Mouse (Mus musculus): Measurements from ENCODE around the gene Clybl.

Gene Clybl

GRCm38 (mm10) chr14:122181078-122181814, at the start of gene Clybl:
Gene Clybl (plus strand): TSS chr14:122181704.
- peak; percentile 96 for DNase-seq (ENCODE audit: low spot score)

GRCm38 (mm10) chr14:122136368-122136928, 45.1 kb upstream of the Clybl start:
- DNase-seq (ENCODE audit: low spot score) = no peak

GRCm38 (mm10) chr14:122137234-122137633, 44.3 kb upstream of the Clybl start:
- no peak for DNase-seq (ENCODE audit: low spot score)

GRCm38 (mm10) chr14:122140126-122140525, 41.4 kb upstream of the Clybl start:
- DNase-seq (ENCODE audit: low spot score) = no peak

- DNase-seq (ENCODE audit: low spot score) = no peak
Observed at GRCm38 (mm10) chr14:122143585-122144269, 37.8 kb upstream of the Clybl start.

- no peak for DNase-seq (ENCODE audit: low spot score)
Observed at GRCm38 (mm10) chr14:122145374-122145773, 36.1 kb upstream of the Clybl start.

- DNase-seq (ENCODE audit: low spot score) = no peak
Observed at GRCm38 (mm10) chr14:122150616-122151015, 30.9 kb upstream of the Clybl start.

GRCm38 (mm10) chr14:122157738-122158137, 23.8 kb upstream of the Clybl start:
- no peak for DNase-seq (ENCODE audit: low spot score)

GRCm38 (mm10) chr14:122160916-122161315, 20.6 kb upstream of the Clybl start:
- DNase-seq (ENCODE audit: low spot score) = no peak

- DNase-seq (ENCODE audit: low spot score) = no peak
Observed at GRCm38 (mm10) chr14:122168912-122169311, 12.6 kb upstream of the Clybl start.

- no peak for DNase-seq (ENCODE audit: low spot score)
Observed at GRCm38 (mm10) chr14:122170202-122170781, 11.2 kb upstream of the Clybl start.

GRCm38 (mm10) chr14:122171031-122171430, 10.5 kb upstream of the Clybl start:
- DNase-seq (ENCODE audit: low spot score) = no peak

- DNase-seq (ENCODE audit: low spot score) = no peak
Observed at GRCm38 (mm10) chr14:122176263-122176798, 5.2 kb upstream of the Clybl start.

- no peak for DNase-seq (ENCODE audit: low spot score)
Observed at GRCm38 (mm10) chr14:122179262-122179661, 2.2 kb upstream of the Clybl start.

- no peak for DNase-seq (ENCODE audit: low spot score)
Observed at GRCm38 (mm10) chr14:122181815-122182157, 282 bp downstream of the Clybl start.

- DNase-seq (ENCODE audit: low spot score) = no peak
Observed at GRCm38 (mm10) chr14:122182220-122182619, 716 bp downstream of the Clybl start.

GRCm38 (mm10) chr14:122183974-122184373, 2.5 kb downstream of the Clybl start:
- no peak for DNase-seq (ENCODE audit: low spot score)

GRCm38 (mm10) chr14:122188250-122188649, 6.7 kb downstream of the Clybl start:
- no peak for DNase-seq (ENCODE audit: low spot score)

- no peak for DNase-seq (ENCODE audit: low spot score)
Observed at GRCm38 (mm10) chr14:122189901-122190300, 8.4 kb downstream of the Clybl start.

- DNase-seq (ENCODE audit: low spot score) = no peak
Observed at GRCm38 (mm10) chr14:122190527-122190926, 9.0 kb downstream of the Clybl start.

GRCm38 (mm10) chr14:122190941-122191510, 9.5 kb downstream of the Clybl start:
- DNase-seq (ENCODE audit: low spot score) = peak; percentile 46

GRCm38 (mm10) chr14:122194630-122195029, 13.1 kb downstream of the Clybl start:
- DNase-seq (ENCODE audit: low spot score) = no peak

All from lung, postnatal 25 days (tissue).